Mouse (Mus musculus) left cerebral cortex, adult 11 months (tissue): ENCODE data around the gene Afm.

Source experiments
- DNase-seq: peaks from one replicate; pipeline ENCODE4 v3.0.0; 2022; ENCODE audit warnings: low spot score

The Afm gene

DNA sequence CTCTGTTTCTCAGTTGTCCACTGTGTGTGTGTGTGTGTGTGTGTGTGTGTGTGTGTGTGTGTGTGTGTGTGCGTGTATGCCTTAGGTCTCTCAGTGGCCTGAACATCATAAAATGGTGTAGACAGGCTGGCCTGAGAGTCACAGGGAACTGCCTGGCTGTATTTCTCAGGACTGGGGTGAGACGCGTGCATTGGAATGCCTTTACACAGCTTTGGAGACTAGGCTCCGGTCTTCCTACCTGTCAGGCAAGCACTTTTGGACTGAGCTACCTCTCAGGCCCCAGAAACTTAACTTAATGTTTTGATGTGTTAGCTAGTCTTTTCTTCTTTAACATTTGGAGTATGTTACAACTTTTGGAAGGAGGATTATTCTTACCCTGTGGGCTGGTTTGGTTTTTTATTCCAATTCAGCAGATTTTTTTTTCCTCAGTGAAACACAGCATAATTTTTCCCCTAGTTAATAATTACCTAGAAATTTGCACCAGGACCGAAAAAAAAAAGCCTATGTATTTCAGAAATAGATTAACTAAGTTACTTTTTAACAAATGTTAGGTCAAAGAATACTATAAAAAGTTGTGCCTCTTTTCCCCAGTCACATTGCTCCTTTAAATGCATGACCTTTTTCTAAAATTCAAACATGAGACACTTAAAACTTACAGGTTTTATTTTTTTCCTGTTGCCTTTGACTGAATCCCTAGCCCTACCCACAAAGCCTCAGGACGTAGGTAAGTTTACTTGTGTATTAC lies at the start of gene Afm:
TSS of gene Afm (plus strand) at position 577 of the 745 bp plus-strand sequence.
- no peak for DNase-seq

DNA sequence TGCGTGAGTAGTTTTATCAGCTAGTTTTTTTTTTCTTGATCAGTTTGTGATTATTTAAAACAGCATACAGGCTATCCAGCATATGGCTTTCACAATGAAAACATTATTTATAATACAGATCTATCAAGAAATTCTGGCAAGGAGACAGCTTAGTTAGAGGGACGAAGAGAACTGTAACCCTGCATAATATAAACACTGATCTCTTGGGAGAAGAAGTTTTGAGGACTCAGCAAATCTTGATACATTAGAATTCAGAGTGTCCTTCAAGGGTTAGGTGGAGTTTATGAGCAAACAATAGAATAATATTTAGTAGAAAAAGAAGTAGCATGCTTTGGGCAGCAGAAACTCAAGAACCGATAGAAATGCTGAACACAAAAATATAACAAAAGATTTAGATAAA lies 47.9 kb upstream of the Afm start:
- DNase-seq = no peak

DNA sequence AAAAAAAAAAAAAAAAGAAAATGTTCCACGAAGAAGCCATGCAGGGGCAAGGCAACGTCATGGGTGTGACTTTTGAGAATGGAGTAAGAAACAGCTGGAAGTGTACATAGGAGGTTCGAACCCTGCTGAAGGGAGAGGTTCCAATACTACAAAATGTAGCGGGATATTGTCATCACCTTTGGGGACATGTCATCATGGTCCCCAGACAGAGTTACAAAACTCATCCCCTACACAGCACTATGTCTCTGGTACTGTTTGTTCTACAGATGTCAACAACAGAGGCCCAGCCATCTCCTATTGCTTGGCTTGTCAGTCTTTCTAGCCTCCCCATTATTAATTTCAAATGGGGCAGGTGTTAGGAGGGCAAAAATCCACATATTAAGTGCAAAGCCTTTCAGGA lies 44.8 kb upstream of the Afm start:
- no peak for DNase-seq

DNA sequence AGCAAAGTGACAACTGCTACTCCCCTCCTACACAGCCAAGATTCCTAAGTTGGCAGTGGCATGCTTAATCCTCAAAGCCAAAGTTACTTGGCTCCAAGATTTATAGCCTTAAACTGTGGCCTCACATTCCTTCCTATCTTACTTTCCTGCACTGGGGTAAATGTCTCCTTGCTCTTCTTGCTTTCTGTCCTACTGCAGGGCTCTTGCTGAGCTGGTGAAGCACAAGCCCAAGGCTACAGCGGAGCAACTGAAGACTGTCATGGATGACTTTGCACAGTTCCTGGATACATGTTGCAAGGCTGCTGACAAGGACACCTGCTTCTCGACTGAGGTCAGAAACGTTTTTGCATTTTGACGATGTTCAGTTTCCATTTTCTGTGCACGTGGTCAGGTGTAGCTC lies 44.4 kb upstream of the Afm start:
- no peak for DNase-seq

DNA sequence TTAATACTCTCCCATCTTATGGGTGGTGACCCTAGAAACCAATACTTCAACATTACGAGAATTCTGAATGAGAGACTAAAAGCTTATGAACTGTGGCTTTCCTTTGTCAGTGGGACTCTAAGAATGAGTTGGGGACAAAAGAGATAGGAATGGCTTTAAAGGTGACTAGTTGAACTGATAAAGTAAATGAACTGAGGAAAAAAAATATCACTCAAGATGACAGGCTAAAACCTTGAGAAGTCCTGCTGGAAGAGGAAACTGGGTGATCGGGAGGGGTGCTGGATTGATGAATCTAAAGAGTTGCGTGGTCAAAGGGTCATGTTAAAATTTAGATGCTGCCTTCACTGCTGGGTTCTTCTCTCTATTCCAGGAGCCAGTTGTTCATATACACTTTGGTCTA lies 42.0 kb upstream of the Afm start:
- no peak for DNase-seq

DNA sequence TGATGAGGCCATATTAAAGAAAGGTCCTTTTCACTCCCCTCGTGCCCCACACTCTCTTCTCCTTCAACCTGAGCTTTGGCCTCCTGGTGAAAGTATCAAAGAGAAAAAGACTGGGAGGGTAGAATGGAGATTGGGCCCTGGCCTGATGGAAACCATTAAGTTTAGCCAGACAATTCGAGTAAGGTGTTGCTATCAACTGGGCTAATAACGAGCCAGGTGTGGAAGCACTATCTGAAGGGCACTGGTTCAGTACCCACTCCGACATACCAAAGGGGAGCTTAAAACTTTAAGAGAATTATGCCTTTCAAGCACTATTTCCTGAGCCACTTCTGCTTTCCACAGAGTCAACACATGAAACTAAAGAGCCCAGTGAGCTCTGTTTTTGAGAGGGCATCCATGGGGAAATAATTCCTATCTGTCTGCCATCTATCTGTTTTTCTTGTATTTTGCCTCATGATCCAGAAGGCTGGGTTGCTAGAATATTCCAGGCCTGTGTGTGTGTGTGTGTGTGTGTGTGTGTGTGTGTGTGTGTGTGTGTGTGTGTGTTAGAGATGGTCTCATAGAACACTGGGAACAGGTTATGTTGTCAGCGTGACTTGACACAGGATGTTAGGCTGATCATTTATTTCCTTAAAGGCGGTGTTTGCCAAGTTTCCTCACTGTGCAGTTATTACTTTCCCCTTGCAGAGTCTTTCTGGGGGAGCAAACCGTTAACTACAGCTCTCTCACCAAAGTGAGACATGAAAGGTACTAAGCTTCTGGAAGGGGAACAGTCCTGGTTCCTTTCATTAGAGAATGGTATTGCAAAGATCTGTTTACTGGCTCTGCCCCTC lies 41.2 kb upstream of the Afm start:
- DNase-seq = no peak

DNA sequence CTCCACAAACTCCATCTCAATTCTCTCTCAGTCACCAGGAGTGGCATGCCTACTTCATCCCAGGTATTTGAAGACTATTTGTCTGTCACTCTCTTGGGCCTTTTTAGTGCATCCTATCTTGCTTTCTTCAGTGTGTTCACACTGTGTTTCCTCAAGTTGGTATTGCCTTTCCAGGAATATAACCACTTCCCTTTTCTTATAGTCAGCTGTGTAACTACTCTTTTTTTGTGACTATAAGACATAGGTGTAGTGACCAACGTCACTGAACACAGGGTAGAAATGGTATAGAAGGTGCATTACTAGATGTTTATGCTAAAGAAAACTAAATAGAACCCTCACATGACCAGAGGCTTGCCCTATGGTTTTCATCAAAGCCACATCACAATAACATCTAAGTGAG lies 39.8 kb upstream of the Afm start:
- no peak for DNase-seq

DNA sequence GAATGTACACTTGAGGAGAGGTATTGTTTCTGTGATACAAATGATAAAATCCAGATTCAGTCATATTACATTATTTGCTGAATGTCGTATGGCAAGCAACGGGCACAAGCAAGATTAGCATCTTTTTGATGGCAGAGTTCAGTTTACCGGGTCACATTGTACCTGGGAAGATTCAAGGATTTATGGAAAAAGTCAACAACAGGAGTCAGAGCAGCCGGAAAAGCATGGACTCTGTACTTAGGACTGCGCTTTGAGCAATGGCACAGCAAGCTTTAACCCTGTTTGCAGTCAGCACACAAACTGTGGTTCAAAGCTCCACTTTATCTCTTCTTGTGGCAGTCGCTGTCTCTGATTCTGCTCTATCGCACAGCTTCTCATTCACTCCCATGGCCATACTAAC lies 33.1 kb upstream of the Afm start:
- no peak for DNase-seq

DNA sequence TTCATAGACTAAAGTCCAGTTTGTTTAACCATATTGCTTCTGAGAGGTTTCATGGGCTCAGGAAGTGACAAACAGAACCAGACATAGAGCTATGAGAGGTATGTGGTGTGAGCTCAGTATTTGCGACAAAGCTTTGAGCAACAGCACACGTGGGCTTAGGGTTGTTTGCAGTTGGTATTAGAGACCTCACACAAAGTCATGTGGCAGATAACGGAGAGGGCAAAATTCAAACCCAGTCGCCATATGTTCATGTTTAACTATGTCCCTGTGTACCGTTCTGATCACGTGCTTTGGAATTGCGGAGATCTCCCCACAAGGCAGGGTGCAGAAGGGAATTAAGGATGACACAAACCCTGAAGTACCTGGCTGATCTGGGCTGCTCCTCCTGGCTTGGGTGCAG lies 30.4 kb upstream of the Afm start:
- no peak for DNase-seq

DNA sequence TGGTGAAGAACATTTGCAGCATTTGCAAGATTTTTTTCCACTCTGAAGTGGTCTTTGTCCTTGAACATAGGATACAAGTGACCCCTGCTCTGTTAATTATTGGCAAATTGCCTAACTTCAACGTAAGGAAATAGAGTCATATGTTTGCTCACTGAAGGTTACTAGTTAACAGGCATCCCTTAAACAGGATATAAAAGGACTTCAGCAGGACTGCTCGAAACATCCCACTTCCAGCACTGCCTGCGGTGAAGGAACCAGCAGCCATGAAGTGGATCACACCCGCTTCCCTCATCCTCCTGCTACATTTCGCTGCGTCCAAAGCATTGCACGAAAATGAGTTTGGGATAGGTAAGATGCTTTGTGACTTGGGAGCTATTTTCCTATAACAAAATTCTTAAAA lies 28.2 kb upstream of the Afm start, which contains the start of gene Afp:
TSS of gene Afp (plus strand) at position 220 of the 400 bp plus-strand sequence.
- no peak for DNase-seq

DNA sequence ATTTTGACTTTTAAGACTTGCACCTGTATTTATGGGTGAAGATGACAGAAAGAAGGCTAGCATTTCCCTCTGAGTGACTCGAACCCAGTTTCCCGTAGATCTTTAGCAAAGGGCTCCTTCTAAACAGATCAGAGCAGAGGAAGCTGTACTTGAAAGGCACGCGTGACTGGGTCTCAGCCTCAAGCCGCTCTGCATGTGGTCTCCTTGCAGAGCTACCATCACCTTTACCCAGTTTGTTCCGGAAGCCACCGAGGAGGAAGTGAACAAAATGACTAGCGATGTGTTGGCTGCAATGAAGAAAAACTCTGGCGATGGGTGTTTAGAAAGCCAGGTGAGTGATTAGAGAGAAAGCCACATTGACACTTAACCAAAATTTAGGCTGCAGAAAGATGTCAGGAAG lies 26.3 kb upstream of the Afm start:
- no peak for DNase-seq

DNA sequence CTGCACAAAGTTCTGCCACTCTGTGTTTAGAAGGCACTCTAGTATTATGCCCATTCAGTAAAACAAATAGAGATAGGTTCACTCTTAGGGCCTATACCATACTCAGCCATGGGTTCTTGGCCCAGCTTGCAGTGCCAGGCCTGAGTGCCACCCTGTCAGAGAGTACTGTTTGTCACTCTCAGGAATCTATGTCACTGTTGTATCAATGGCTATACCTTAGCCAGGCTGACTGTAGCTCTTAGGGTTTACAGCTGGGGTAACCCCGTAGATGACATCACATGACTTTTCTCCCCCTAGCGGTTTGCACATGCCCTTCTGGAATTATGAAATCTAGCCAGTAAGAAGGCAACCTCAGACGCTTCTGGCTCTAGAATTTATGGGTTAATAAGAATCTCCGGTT lies 24.4 kb upstream of the Afm start:
- no peak for DNase-seq

DNA sequence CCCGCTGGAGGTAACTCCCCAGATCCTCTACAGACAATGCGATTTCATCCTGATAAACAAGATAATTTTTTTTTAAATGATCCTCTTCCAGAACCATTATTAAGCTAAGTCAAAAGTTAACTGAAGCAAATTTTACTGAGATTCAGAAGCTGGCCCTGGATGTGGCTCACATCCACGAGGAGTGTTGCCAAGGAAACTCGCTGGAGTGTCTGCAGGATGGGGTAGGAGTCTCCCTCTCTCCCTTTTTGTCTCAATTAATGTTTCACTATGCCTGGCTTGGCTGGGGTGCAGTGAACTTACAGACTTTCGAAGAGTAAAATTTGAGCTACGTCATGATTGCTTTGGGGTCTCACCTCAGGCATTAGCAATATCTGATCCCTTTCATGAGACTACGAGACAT lies 19.2 kb upstream of the Afm start:
- no peak for DNase-seq

DNA sequence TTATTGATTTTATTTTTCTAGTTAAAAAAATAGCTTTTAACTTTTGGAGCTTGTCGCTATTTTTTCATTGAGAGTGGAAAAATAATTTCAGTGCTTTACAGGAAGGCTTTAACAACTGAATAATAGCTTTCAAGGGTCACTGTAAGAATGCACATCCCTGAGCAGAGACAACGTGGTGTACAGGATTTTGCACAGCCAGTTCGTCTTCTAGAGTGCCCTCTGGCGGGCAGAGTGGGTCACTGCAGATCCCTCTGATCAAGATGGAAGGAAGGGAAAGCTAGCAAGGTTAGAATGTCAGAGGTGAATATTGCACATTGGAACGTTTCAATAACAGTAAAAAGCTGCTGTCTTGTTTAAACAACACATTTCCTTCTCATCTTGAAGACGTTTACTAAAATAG lies 18.0 kb upstream of the Afm start:
- DNase-seq = peak; percentile 43

DNA sequence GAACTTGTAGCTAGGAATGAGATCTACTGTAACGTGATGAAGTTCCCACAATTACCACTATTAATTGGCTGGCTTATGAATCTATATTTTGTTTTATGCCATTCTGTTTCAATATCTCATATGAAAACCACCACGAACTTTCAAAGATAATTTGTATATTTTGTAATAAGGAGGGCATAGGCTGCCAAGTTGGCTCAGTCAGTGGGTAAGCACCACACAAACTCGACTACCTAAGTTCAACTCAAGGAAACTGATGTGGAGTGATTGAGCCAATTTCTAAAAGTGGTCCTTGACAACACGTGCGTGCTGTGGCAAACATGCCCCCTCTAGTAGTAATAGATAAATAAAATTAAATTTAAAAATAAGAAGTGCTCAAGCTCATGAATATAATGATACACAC lies 17.0 kb upstream of the Afm start:
- DNase-seq = no peak

DNA sequence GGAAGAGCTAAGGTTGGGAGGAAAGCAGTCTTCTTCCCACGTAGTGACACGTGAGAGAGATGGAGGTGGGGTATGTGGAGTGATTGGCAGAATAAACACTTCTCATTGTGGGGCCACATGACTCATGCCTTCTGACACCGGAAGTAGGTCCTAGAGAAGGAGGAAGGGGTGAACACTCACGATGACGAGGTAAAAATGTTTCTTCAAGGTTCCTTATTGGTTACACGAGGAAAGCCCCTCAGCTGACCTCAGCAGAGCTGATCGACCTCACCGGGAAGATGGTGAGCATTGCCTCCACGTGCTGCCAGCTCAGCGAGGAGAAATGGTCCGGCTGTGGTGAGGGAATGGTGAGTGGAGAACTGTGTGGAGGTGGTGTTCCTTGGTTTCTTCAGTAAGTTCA lies 14.0 kb upstream of the Afm start:
- DNase-seq = no peak

DNA sequence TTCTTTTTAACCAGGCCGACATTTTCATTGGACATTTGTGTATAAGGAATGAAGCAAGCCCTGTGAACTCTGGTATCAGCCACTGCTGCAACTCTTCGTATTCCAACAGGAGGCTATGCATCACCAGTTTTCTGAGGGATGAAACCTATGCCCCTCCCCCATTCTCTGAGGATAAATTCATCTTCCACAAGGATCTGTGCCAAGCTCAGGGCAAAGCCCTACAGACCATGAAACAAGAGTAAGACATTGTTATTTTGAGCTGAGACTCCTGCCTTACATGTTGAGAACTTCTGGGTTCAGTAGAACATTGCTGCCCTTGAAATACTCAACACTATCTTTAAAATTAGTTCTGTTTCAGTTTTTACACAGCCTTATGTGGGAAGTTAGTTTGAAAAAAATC lies 12.2 kb upstream of the Afm start:
- no peak for DNase-seq

DNA sequence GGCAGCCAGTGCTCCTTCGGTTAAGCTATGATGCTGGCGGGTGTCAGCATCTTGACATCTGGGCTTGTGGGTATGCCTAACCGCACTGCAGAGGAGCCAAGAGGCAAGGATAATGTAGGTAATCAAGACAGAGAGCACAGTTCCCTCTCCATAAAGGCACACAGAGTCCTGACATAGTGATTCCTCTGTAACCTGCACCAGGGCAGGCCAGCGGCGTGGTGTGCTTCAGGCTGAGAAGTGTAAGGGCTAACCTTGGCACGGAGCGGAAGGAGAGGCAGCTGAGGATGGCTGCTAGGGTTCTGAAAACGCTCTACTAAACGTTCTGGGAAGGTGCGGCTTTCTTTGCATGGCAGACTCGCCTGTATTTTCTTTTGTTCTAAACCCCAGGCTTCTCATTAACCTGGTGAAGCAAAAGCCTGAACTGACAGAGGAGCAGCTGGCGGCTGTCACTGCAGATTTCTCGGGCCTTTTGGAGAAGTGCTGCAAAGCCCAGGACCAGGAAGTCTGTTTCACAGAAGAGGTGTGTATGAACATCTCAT lies 11.3 kb upstream of the Afm start:
- DNase-seq = no peak

DNA sequence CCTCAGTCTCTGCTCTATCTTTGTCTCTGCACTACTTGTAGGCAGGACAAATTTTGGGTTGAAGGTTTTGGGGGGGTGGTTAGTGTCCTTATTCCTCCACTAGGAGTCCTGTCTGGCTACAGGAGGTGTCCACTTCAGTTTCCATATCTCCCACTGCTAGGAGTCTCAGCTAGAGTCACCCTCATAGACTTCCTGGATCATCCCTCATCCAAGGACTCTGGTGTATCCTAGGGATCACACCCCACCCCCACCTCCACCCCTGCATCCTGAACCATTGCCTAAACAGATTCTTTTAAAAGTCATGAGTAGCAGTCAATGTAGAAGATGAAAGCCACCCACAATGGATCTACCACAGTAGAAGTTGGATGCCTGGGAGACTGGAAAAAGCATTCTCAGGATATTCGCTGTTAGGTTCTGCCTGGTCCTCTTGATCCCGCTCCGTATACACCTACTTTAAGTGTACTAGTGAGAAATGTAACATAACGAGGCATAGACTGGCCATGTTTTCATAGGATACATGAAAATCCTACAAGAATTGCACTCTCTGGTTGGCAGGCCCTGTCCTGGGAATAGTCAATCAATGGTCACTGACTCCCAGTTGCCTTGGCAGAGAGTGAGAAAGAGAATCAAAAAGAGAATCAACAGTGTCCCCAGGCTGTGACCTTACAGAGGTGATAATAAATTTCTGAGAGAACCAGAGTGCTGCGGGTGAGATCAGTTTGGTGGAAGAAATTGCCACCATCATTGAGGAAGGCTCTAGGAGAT lies 8.7 kb upstream of the Afm start:
- no peak for DNase-seq

DNA sequence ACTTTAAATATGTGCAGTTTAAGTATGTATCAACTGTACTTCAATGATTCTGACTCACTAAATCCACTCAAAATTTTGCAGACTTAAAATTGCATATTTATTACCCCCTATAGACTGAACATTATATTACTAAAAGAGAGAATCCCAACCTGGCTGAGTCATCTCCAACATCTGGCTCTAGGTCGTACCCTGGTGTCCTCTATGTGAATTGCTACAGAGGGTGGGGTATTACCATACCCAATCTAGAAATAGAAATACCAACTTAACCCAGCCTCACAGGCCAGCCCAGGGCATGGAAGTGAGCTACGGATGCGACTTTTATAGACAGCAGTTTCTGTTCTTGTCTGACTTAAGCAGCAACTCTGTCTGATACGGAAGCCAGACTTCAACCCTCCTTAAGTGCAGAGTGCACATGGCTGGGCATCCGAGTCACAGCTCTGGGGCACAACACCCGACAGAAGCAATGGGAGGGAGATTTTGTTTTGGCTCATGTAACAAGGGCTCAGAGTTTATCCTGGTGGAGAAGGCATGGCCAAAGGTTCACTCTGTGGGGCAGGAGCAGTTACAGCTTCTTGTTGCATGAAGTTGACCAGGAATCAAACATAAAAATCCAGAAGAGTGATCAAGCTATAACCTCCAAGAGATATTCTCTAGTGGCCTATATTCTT lies 6.3 kb upstream of the Afm start:
- no peak for DNase-seq

DNA sequence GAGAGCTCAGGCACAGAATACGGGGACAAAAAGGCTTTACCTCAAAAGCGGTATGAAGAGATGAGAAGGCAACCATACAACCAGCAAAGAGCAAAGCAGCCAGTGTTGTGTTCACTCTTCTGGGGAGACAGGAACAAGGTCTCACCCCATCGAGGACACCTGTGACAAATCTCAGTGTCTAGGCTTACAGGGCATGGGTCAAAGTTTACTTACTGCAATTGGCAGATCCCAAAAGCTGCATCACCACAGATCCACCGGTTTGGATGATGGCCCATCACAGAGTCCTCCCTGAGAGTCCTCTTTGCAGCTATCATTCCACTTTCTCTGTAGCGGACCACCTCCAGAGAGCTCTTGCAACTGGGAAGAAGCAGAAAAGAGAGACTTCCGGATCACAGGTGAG lies 3.2 kb upstream of the Afm start:
- DNase-seq = no peak

DNA sequence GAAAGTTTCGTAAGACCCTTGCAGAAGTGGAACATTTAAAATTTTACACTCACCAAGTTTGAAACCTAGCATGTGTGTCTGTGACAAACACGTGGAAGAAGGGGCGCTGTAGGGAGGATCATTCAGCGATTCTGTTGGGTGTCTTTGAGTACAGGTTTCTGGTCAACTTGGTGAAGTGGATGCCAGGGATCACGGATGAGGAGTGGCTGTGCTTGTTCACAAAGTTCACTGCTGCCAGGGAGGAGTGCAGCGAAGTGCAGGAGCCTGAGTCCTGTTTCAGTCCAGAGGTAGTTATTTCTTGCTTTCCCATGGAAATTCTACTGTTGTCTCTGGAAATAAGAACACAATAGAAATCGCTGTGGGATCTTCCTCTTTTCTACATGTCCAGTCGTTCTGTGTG lies 32.5 kb downstream of the Afm start:
- no peak for DNase-seq
